Mouse (Mus musculus) gastrocnemius, postnatal 36 days (tissue): ENCODE results near the gene Hivep3. TPM values are rescaled to one million over a fixed set of nuclear protein-coding genes. Genes with fewer than 3 reads are reported as not detected.

Experiments
- DNase-seq, 2 experiments: peaks; one replicate each; pipeline ENCODE4 v3.0.0; 2022
- intact Hi-C: fragments of 180-260 bp; cut with DNase I; formaldehyde crosslinking; loops from one replicate; pipeline ENCODE4 v1.15.1; 2025
- total RNA-seq, 2 experiments: library from RNA; stranded (reverse); gene quantifications; 2 replicates each; pipeline ENCODE4 v1.2.3; 2021

Gene Hivep3
- total RNA-seq, 2 experiments from 2014 or later = 2.2 to 3.5 TPM

GRCm38 (mm10) chr4:120066841-120067591, 333.4 kb downstream of the Hivep3 start:
- DNase-seq = no peak
- intact Hi-C loops = no loop called here

GRCm38 (mm10) chr4:120067592-120068235, 334.1 kb downstream of the Hivep3 start:
- DNase-seq = no peak
- intact Hi-C loops = no loop called here

- intact Hi-C loops = no loop called here
- no peak for DNase-seq
Observed at GRCm38 (mm10) chr4:120068883-120069581, 335.4 kb downstream of the Hivep3 start.

GRCm38 (mm10) chr4:120069582-120069980, 336.0 kb downstream of the Hivep3 start:
- DNase-seq = no peak
- intact Hi-C loops = no loop called here

- intact Hi-C loops = no loop called here
- DNase-seq = no peak
Observed at GRCm38 (mm10) chr4:120071411-120071810, 337.8 kb downstream of the Hivep3 start.

GRCm38 (mm10) chr4:120071842-120072507, 338.4 kb downstream of the Hivep3 start:
- intact Hi-C loops = no loop called here
- DNase-seq = peak in 1 of 2 experiments; percentile 14

- intact Hi-C loops = no loop called here
- DNase-seq = no peak
Observed at GRCm38 (mm10) chr4:120074061-120074460, 340.5 kb downstream of the Hivep3 start.

- DNase-seq = no peak
- intact Hi-C loops = no loop called here
Observed at GRCm38 (mm10) chr4:120077322-120077721, 343.7 kb downstream of the Hivep3 start.

GRCm38 (mm10) chr4:120082527-120082926, 348.9 kb downstream of the Hivep3 start:
- no peak for DNase-seq
- intact Hi-C loops = no loop called here

GRCm38 (mm10) chr4:120083700-120084099, 350.1 kb downstream of the Hivep3 start:
- intact Hi-C loops = no loop called here
- peak in 1 of 2 experiments; percentile 34 for DNase-seq

GRCm38 (mm10) chr4:120089536-120089935, 356.0 kb downstream of the Hivep3 start:
- no peak for DNase-seq
- intact Hi-C loops = no loop called here

- intact Hi-C loops = no loop called here
- peak; percentile 33 to 51 for DNase-seq
Observed at GRCm38 (mm10) chr4:120091997-120092783, 358.6 kb downstream of the Hivep3 start.

GRCm38 (mm10) chr4:120096935-120097334, 363.4 kb downstream of the Hivep3 start:
- intact Hi-C loops = no loop called here
- DNase-seq = no peak

GRCm38 (mm10) chr4:120101186-120101585, 367.6 kb downstream of the Hivep3 start:
- intact Hi-C loops = loop anchor here (5.0 kb wide), 3 partner anchors 69 to 294 kb away; no protein-coding TSS in a partner anchor
- DNase-seq = no peak

- DNase-seq = peak; percentile 58 to 66
- intact Hi-C loops = loop anchor here (2.0 to 5.0 kb wide), 4 partner anchors 72 to 297 kb away; no protein-coding TSS in a partner anchor
Observed at GRCm38 (mm10) chr4:120104599-120104998, 371.0 kb downstream of the Hivep3 start.

- intact Hi-C loops = no loop called here
- no peak for DNase-seq
Observed at GRCm38 (mm10) chr4:120106362-120106761, 372.8 kb downstream of the Hivep3 start.

- no peak for DNase-seq
- intact Hi-C loops = no loop called here
Observed at GRCm38 (mm10) chr4:120107787-120108186, 374.2 kb downstream of the Hivep3 start.

GRCm38 (mm10) chr4:120115516-120115915, 381.9 kb downstream of the Hivep3 start:
- intact Hi-C loops = no loop called here

GRCm38 (mm10) chr4:120116312-120116711, 382.7 kb downstream of the Hivep3 start:
- intact Hi-C loops = no loop called here
- DNase-seq = no peak

More at GRCm38 (mm10) chr4:120115516-120115915, 381.9 kb downstream of the Hivep3 start:
- no peak for DNase-seq

GRCm38 (mm10) chr4:120120276-120120675, 386.7 kb downstream of the Hivep3 start:
- peak; percentile 41 to 46 for DNase-seq
- intact Hi-C loops = loop anchor here (10.0 kb wide), 1 partner anchor 205 kb away; no protein-coding TSS in a partner anchor
